10 mouse cellular contexts compared by ENCODE assay signal in the genomic region with DNA sequence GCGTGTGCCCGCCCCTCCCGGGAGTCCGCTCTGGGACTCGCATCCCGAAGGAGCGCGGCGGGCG. TPM values are rescaled to one million over a fixed set of nuclear protein-coding genes. Genes with fewer than 3 reads are reported as not detected.
DNase-seq lines count a peak whose midpoint lies in the region; ATAC-seq lines count a peak whose summit lies in the region.
"Had no signal": no experiment of that assay in that cellular context is flagged by ENCODE, and none has a peak within 500 bp of the region (broad histone marks: within the 10 kb centered on the region; RNA-seq: fewer than 3 reads in every experiment).

A gene (minus strand): TSS at position 47 of the 64 bp plus-strand sequence.

- H3K36me3 ChIP-seq in lung, embryonic 16.5 days (ENCODE audit: control insufficient read depth, insufficient read depth, low read length) = no peaks in the 10 kb centered on the region
- no peaks in the 10 kb centered on the region for H3K36me3 ChIP-seq in limb, embryonic 12.5 days
- H3K36me3 ChIP-seq in neural tube, embryonic 15.5 days = no peaks in the 10 kb centered on the region

- peak within 1 kb of the TSS; percentile 29 for H3K4me3 ChIP-seq in lung, embryonic 16.5 days (ENCODE audit: low read length)
- peak within 1 kb of the TSS; percentile 29 for H3K4me3 ChIP-seq in limb, embryonic 12.5 days (replicated peaks)
- peak within 1 kb of the TSS; percentile 26 for H3K4me3 ChIP-seq in neural tube, embryonic 15.5 days (replicated peaks)

- H3K4me1 ChIP-seq in lung, embryonic 16.5 days (replicated peaks; ENCODE audit: control insufficient read depth, insufficient read depth, low read length) = peaks cover 2% of the 10 kb centered on the region; the same call in 1 of the 2 replicates
- peaks cover 28% of the 10 kb centered on the region for H3K4me1 ChIP-seq in limb, embryonic 12.5 days (replicated peaks)
- peaks cover 24% of the 10 kb centered on the region for H3K4me1 ChIP-seq in neural tube, embryonic 15.5 days

- no peak within 1 kb of the TSS for H3K9ac ChIP-seq in lung, embryonic 16.5 days (ENCODE audit: low read length)
- peak within 1 kb of the TSS; percentile 18; the same call in 1 of the 2 replicates for H3K9ac ChIP-seq in limb, embryonic 12.5 days (replicated peaks)
- no peak within 1 kb of the TSS for H3K9ac ChIP-seq in neural tube, embryonic 15.5 days (replicated peaks)

- no peak within 1 kb of the TSS for H3K27ac ChIP-seq in lung, embryonic 16.5 days (ENCODE audit: low read length)
- H3K27ac ChIP-seq in limb, embryonic 12.5 days = no peak within 1 kb of the TSS
- H3K27ac ChIP-seq in neural tube, embryonic 15.5 days (replicated peaks) = no peak within 1 kb of the TSS

- peaks cover 95% of the 10 kb centered on the region for H3K27me3 ChIP-seq in lung, embryonic 16.5 days (ENCODE audit: control insufficient read depth, insufficient read depth, low read depth, low read length)
- H3K27me3 ChIP-seq in limb, embryonic 12.5 days = peaks cover 99% of the 10 kb centered on the region
- H3K27me3 ChIP-seq in neural tube, embryonic 15.5 days (replicated peaks) = peaks cover 93% of the 10 kb centered on the region

- DNase-seq in adrenal gland, adult 2 months = no peak
- no peak for DNase-seq in adrenal gland, postnatal 36 days
- no peak for DNase-seq in lung, postnatal 14 days
- no peak for DNase-seq in urinary bladder, postnatal 10 days (ENCODE audit: low spot score)

- no peaks in the 10 kb centered on the region for H3K9me3 ChIP-seq in lung, embryonic 16.5 days (ENCODE audit: control insufficient read depth, low read length)
- H3K9me3 ChIP-seq in limb, embryonic 12.5 days = no peaks in the 10 kb centered on the region
- H3K9me3 ChIP-seq in neural tube, embryonic 15.5 days (replicated peaks) = no peaks in the 10 kb centered on the region

- 2% methylated on average over 8 of the region's 10 CpGs for WGBS in lung, embryonic 16.5 days
- WGBS in limb, embryonic 12.5 days = 0% methylated on average over 10 of the region's 10 CpGs
- WGBS in neural tube, embryonic 15.5 days = 2% methylated on average over 10 of the region's 10 CpGs

- no peak for ATAC-seq in lung, embryonic 16.5 days (ENCODE audit: low read depth)
- ATAC-seq in limb, embryonic 12.5 days (ENCODE audit: insufficient number of reproducible peaks, insufficient read depth, low FRiP score, low TSS enrichment, low read depth) = no peak
- no peak for ATAC-seq in neural tube, embryonic 15.5 days (ENCODE audit: low FRiP score)
- ATAC-seq in CD4-positive, CD25-positive, alpha-beta regulatory T cell, adult 4 months = no peak
- ATAC-seq: activated CD4-positive, CD25-positive, alpha-beta regulatory T cell, adult 4 months had no signal

- H3K4me2 ChIP-seq in lung, embryonic 16.5 days (ENCODE audit: low read depth, low read length) = 0 out of 2 replicates have a peak within 1 kb of the TSS, but pooled peaks have one; percentile 7
- H3K4me2 ChIP-seq in limb, embryonic 12.5 days = peak within 1 kb of the TSS; percentile 46
- H3K4me2 ChIP-seq in neural tube, embryonic 15.5 days = peak within 1 kb of the TSS; percentile 42

RNA-seq across cellular contexts. Expression of the gene that starts here (rescaled TPM):
- total RNA-seq in adrenal gland, adult 2 months (2021) = 10 to 100 TPM in 1 of 2 experiments, 1 to 10 TPM in 1; 4.9 to 15.2 TPM
- polyA plus RNA-seq in adrenal gland, adult 2 months (2012; rRNA removed) = 48.7 and 64.4 TPM in 2 replicates
- total RNA-seq in adrenal gland, postnatal 36 days (2021) = 1 to 10 TPM; 7.5 to 8.9 TPM
- 0.52 and 0.79 TPM in 2 replicates for polyA plus RNA-seq in lung, embryonic 16.5 days (2015; fragmentation: Nextera tagmentation; extraction: Ambion mirVana)
- polyA plus RNA-seq in limb, embryonic 12.5 days (2016; fragmentation: Nextera tagmentation; extraction: Ambion mirVana) = 0.27 and 1.0 TPM in 2 replicates
- polyA plus RNA-seq in neural tube, embryonic 15.5 days (2015; fragmentation: Nextera tagmentation; extraction: Ambion mirVana) = 2.6 and 4.7 TPM in 2 replicates
- not detected for polyA plus RNA-seq in CD4-positive, CD25-positive, alpha-beta regulatory T cell, adult 4 months (2017; shearing (Covaris generic))
- total RNA-seq: layer of hippocampus, postnatal 10 days had no signal
- polyA plus RNA-seq: activated CD4-positive, CD25-positive, alpha-beta regulatory T cell, adult 4 months had no signal
